Mouse (Mus musculus) T-cell, adult 2 months (primary cell): ENCODE data around the gene Arhgdia.
"Not testable (repeated sequence)": the region's sequence is repeated elsewhere in the genome, so short reads cannot be mapped to it uniquely, and the experiment has no call there.

ENCODE experiments used
- DNase-seq: peaks from one replicate; pipeline ENCODE4 v3.0.0; 2022; ENCODE audit warnings: low spot score

Gene Arhgdia

DNA sequence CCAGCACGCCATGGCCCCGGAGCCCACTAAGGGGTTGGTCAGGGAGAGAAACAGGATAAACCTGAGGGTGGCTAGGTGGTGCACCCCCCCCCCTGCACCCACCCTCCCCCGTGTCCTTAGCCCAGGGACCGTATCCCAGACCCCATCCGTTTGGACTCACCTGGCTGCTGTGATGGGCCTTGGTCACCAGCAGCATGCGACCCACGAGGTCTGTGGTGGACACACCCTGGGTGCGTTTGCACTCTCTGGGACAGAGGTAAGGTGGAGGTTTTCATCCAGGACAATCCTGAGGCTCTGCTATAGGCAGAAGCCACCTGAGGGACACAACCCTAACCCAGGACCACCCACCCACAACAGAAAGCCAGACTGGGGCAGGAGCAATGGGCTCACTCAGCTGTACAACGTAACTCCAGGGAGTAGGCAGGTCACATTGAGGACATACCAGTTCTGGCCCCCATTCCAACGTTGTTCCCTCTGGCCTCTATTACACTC, 32.1 kb upstream of the Arhgdia start:
- no peak for DNase-seq

- DNase-seq = peak; percentile 77
Observed at GRCm38 (mm10) chr11:120612763-120613162, 31.3 kb upstream of the Arhgdia start.

- DNase-seq = no peak
Observed at GRCm38 (mm10) chr11:120610477-120611046, 29.1 kb upstream of the Arhgdia start.

DNA sequence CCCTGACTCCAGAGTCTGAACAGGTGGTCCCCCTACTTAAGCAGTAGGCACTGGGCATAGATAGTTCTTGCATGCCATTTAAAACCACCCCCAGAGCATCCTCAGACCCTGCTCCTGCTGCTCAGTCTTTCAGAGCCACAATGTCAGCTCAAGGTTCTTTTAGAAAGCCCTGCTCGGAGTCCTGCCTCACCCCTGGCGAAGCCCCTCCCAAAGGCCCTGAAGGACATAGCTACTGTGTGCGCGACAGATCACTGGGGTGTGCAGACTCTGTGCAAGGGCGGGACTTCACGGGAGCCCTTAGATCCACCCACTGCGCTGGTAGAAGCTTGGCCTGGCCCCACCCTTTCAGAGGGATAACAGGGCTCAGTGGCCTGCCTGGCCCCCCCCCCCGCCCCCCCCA, 27.8 kb upstream of the Arhgdia start:
- DNase-seq = no peak

DNA sequence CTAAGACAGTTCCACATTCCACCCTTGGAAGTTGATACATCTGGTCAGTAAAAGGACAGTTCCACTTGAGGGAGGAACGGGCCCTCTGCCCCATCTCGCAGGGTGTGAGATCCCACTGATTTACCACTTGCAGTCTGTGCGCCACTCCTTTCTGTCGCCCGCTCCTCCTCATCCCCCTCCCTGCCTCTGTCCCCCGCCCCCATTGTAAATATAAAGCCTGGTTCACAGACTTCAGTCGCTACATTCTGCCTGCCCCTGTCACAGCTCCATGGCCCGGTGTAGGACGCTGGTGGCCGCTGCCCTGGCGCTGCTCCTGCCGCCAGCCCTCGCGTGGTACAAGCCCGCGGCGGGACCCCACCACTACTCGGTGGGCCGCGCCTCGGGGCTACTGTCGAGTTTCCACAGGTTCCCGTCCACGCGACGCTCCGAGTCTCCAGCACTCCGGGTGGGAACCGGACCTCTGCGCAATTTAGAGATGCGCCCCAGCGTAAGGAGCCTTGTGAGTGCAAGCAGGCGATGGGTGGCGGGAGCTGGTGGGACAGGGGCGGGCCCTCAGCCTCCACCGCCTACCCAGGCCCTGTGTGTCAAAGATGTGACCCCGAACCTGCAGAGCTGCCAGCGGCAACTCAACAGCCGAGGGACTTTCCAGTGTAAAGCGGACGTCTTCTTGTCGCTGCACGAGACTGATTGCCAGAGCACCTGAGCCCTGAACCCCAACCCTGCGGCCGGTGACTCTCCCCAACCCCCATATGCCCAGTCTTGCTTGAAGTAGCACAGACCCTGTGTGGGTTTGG, 27.0 kb upstream of the Arhgdia start, which contains the start of gene Npb:
Npb (plus strand) TSS at position 237 of the 794 bp plus-strand sequence.
- DNase-seq = no peak

- no peak for DNase-seq
Observed at GRCm38 (mm10) chr11:120606764-120607163, 25.3 kb upstream of the Arhgdia start.

GRCm38 (mm10) chr11:120605667-120606066, 24.2 kb upstream of the Arhgdia start:
- DNase-seq = no peak

- DNase-seq = no peak
Observed at GRCm38 (mm10) chr11:120603545-120603944, 22.1 kb upstream of the Arhgdia start.

- DNase-seq = peak; percentile 68
Observed at GRCm38 (mm10) chr11:120600716-120601115, 19.3 kb upstream of the Arhgdia start.

DNA sequence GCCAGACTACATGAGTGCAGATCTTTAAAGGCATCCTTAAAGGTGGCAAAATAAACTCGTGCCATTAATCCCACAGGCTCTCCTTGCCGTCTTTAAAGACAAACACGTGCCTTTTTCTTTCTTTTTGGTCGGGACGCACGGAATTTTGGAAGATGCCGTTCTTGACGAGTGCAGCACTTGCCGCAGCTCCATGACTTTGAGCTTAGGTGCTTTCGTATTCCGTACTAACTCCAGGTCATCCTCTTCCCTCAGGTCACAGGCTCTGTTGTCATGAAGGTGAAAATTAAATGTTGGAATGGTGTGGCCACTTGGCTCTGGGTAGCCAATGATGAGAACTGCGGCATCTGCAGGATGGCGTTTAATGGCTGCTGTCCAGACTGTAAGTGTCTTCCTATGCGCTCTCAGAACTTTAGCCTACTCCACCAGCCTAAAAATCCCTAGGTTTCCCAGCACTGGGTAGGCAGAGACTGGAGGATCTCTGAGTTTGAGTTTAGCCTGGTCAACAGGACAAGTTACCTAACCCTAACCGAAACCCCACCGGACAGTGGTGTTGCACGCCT, 17.6 kb upstream of the Arhgdia start:
- no peak for DNase-seq

DNA sequence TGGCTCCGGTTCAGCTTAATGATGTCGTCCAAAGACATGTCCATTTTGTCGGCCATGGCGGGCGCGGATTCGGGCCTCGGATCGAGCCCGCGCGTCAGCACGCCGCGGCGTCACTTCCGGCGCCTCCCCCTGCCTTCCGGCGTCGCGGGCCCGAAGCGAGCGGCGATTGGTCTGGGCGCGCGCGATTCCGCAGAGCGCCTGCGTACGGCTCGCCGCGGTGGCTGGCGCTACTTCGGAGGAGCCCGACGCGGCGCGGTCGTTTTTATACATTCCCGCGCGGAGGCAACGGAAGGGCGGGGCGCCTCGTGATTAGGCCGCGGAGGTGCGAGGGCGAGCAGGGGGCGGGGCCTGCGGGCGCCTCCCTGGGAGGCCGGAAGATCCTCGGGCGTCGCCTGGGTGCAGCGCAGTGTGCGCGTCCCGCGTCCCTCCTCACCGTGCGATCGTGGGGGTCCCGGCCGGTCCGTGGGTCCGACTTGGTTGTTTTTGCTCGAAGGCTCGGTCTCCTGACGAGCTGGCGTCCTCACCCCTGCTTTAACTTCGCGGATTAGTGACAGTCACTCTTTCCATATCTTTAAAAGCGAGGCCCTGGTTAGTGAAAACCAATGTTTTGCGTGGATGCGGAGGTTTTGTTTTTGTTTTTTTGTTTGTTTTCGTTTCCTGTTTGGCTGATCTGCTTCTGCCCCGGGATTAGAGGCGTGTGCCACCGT, 17.0 kb upstream of the Arhgdia start, which contains the start of the genes Alyref and Anapc11:
Alyref (minus strand) TSS at position 83 of the 707 bp plus-strand sequence.
Anapc11 (plus strand) TSS at position 139 of the 707 bp plus-strand sequence.
- DNase-seq = peak; percentile 95

- DNase-seq = no peak
Observed at GRCm38 (mm10) chr11:120597240-120598235, 16.1 kb upstream of the Arhgdia start.

DNA sequence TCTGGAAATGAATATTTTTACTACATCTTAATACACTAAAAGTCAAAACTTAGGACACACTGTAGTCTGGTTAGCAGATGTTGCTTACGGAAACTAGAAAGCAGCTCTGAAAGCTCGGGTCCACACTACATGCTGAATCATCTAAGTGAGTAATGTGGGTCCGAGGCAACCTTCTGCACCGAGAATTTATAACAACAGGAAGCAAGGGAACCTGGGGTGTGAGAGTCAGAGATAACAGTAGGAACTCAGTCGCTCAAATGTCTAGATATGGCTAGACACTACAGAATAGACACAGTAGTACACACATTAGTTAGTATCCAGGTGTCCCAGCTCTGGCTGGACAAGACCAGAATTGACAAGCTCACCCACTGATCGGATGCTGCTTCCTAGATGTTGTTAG, 7.1 kb upstream of the Arhgdia start:
- DNase-seq = no peak

DNA sequence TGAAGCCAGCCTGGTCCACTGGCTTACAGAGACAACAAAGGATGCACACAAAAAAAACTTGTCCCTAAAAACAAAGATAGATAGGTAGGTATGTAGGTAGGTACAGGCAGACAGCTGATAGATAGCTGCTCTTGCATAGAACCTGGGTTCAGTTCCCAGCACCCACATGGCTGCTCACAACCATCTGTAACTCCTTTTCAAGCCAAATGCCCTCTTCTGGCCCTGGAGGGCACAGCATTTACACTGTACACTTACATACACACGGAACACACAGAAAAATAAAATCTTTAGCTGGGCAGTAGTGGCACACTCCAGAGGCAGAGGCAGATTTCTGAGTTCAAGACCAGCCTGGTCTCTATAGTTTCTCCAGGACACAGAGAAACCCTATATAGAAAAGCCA, 2.5 kb upstream of the Arhgdia start:
- DNase-seq = no peak

DNA sequence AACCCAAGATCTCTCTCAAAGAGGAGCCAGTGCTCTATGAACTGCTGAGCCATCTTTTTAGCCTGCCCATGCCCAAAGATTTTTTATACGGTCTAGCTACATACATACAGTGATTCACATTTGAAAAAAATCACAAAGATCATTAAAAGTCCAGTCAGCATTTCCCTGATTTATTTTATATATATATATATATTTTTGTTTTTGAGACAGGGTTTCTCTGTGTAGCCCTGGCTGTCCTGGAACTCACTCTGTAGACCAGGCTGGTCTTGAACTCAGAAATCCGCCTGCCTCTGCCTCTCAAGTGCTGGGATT, 1.5 kb upstream of the Arhgdia start:
- not testable (repeated sequence) for DNase-seq

DNA sequence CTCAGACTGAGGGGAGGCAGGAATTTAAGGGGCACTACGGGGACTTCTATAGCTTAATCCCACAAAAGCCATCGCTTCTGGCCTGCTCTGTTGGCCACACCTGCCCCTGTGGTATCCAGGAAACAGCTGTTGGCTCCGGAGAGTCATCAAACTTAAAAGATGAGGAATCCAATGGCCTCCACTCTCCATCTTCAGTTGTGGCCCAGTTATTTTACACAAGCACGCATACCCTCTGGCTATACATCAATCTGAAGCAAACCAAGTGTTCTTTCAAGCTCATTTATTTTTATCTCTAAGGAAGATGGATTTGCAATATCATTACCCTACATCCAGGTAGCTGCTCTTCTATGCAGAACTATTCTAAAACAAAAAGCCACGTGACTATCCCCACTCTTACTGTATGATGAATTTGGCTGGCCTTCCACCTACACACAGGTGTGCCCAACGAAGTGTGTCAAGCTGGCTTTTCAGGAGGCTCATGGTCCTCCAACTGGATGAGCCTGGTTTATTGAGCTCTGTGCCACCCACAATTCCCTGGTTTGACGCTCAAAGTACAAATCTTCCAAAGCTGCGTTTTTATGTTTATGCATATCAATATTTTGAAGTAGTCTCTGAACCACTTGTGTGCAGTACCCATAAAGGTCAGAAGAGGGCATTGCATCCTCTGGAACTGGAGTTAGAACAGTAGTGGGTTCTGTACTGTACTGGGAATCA, 1.0 kb upstream of the Arhgdia start:
- DNase-seq = peak; percentile 60

- no peak for DNase-seq
Observed at GRCm38 (mm10) chr11:120580871-120581331, 523 bp downstream of the Arhgdia start.

GRCm38 (mm10) chr11:120580190-120580589, 1.2 kb downstream of the Arhgdia start:
- no peak for DNase-seq

DNA sequence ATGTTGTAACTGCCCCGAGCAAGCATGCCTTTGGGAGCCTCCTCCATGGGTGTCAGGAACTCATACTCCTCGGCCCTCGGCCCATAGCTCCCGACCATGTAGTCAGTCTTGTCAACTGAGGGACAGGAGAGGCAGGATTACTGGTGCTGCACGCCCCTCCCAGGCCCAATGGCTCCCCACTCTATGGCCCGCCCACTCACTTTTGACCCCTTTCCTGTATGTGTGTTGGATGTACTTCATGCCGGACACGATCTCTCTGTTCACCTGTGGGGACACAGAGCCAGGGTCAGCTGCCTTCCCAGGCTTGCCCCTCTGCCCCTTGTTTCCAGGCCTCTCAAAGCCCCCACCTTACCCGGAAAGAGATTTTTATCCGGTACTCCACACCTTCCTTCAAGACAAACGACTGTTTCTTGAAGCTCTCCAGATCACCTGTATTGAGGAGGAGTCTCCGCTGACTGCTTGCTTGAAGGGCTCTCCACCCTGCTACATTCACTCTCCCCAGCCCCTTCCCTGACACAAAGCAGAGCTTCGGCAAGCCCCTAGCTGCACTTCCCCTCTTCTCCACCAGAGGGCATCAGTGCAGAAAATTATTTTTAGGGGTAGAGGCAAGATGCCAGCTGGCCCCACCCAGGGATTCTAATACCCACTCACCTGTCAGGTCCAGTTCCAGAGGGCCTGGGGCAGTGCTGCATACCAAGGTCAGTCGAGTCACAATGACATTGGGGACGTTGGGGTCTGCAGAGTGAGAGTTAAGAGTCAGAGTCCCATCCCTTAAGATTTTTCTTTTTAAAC, 1.9 kb downstream of the Arhgdia start:
- DNase-seq = peak; percentile 77
